Mouse (Mus musculus) thymus, postnatal 14 days (tissue): ENCODE measurements at regions not wholly inside any gene's neighbourhood (a gene's known extent, or its start where the extent isn't known, plus 50 kb on each side); places are given as distances from the start of the nearest gene placed in this dataset.

Experiments
- DNase-seq: peaks from one replicate; pipeline ENCODE4 v3.0.0; 2021

- DNase-seq: no peak
These were observed 201.8 kb downstream of the Nfkbiz start for GRCm38 (mm10) chr16:55636667-55637450.

- no peak for DNase-seq
These were observed 202.5 kb downstream of the Nfkbiz start for GRCm38 (mm10) chr16:55636224-55636623.

- DNase-seq: no peak
These were observed 204.0 kb downstream of the Nfkbiz start for GRCm38 (mm10) chr16:55634691-55635090.

GRCm38 (mm10) chr16:55632220-55632619 is 206.5 kb downstream of the Nfkbiz start:
- no peak for DNase-seq

GRCm38 (mm10) chr16:55631637-55632036 is 207.1 kb downstream of the Nfkbiz start:
- no peak for DNase-seq

- no peak for DNase-seq
These were observed 207.7 kb downstream of the Nfkbiz start for GRCm38 (mm10) chr16:55631048-55631447.

- no peak for DNase-seq
These were observed 211.2 kb downstream of the Nfkbiz start for GRCm38 (mm10) chr16:55627531-55627930.

GRCm38 (mm10) chr16:55623422-55623821 is 215.3 kb downstream of the Nfkbiz start:
- DNase-seq: no peak

- DNase-seq: no peak
These were observed 219.0 kb downstream of the Nfkbiz start for GRCm38 (mm10) chr16:55619731-55620130.

- no peak for DNase-seq
These were observed 220.7 kb downstream of the Nfkbiz start for GRCm38 (mm10) chr16:55617958-55618357.

- DNase-seq: no peak
These were observed 221.2 kb downstream of the Nfkbiz start for GRCm38 (mm10) chr16:55617506-55617905.

- DNase-seq: no peak
These were observed 222.1 kb downstream of the Nfkbiz start for GRCm38 (mm10) chr16:55616408-55617120.

GRCm38 (mm10) chr16:55612873-55613272 is 225.8 kb downstream of the Nfkbiz start:
- DNase-seq: no peak

- DNase-seq: no peak
These were observed 226.7 kb downstream of the Nfkbiz start for GRCm38 (mm10) chr16:55612001-55612400.

- no peak for DNase-seq
These were observed 227.5 kb downstream of the Nfkbiz start for GRCm38 (mm10) chr16:55611172-55611571.

- no peak for DNase-seq
These were observed 230.3 kb downstream of the Nfkbiz start for GRCm38 (mm10) chr16:55608361-55608760.

- DNase-seq: no peak
These were observed 232.1 kb downstream of the Nfkbiz start for GRCm38 (mm10) chr16:55606447-55607239.

GRCm38 (mm10) chr16:55603611-55604010 is 235.1 kb downstream of the Nfkbiz start:
- no peak for DNase-seq

- DNase-seq: no peak
These were observed 249.2 kb downstream of the Nfkbiz start for GRCm38 (mm10) chr16:55589382-55589956.

- DNase-seq: no peak
These were observed 251.6 kb downstream of the Nfkbiz start for GRCm38 (mm10) chr16:55587138-55587537.

GRCm38 (mm10) chr16:55582906-55583305 is 255.8 kb downstream of the Nfkbiz start:
- no peak for DNase-seq

GRCm38 (mm10) chr16:55582029-55582428 is 256.7 kb downstream of the Nfkbiz start:
- DNase-seq: no peak

GRCm38 (mm10) chr16:55580827-55581226 is 257.9 kb downstream of the Nfkbiz start:
- DNase-seq: no peak
